In genomic region chr17:73213187-73213586, GRCm38 (mm10) we compare ENCODE assay signal across 16 mouse cellular contexts.
"Had no signal": no experiment of that assay in that cellular context is flagged by ENCODE, and none has a peak within 500 bp of the region (broad histone marks: within the 10 kb centered on the region; RNA-seq: fewer than 3 reads in every experiment).

No protein-coding gene starts in this region.

- H3K36me3 ChIP-seq: liver, embryonic 13.5 days; liver, embryonic 15.5 days; midbrain, embryonic 13.5 days; midbrain, embryonic 15.5 days; neural tube, embryonic 12.5 days; stomach, embryonic 15.5 days had no signal

- H3K4me2 ChIP-seq: liver, embryonic 13.5 days; liver, embryonic 15.5 days; midbrain, embryonic 11.5 days; midbrain, embryonic 13.5 days; midbrain, embryonic 15.5 days; neural tube, embryonic 12.5 days; stomach, embryonic 15.5 days had no signal

- H3K9ac ChIP-seq: liver, embryonic 13.5 days; liver, embryonic 15.5 days; liver, postnatal 0 days; midbrain, embryonic 13.5 days; midbrain, embryonic 15.5 days; neural tube, embryonic 12.5 days; stomach, embryonic 15.5 days had no signal

- H3K4me3 ChIP-seq: liver, embryonic 13.5 days; liver, embryonic 15.5 days; megakaryocyte, embryonic 14.5 days; midbrain, embryonic 13.5 days; midbrain, embryonic 15.5 days; neural tube, embryonic 12.5 days; stomach, embryonic 15.5 days had no signal

- H3K4me1 ChIP-seq: liver, embryonic 13.5 days; liver, embryonic 15.5 days; megakaryocyte, embryonic 14.5 days; midbrain, embryonic 13.5 days; midbrain, embryonic 15.5 days; neural tube, embryonic 12.5 days; stomach, embryonic 15.5 days had no signal

- H3K27me3 ChIP-seq: liver, embryonic 13.5 days; liver, embryonic 15.5 days; megakaryocyte, embryonic 14.5 days; midbrain, embryonic 13.5 days; midbrain, embryonic 15.5 days; neural tube, embryonic 12.5 days; stomach, embryonic 15.5 days had no signal

- H3K27ac ChIP-seq: liver, embryonic 13.5 days; liver, embryonic 15.5 days; macrophage; midbrain, embryonic 13.5 days; midbrain, embryonic 15.5 days; neural tube, embryonic 12.5 days; stomach, embryonic 15.5 days; stomach, postnatal 0 days had no signal

- DNase-seq: liver, embryonic 13.5 days; liver, postnatal 0 days; lung, postnatal 14 days; right cerebral cortex, postnatal 14 days; thymus, adult 2 months; thymus, postnatal 25 days; thymus, postnatal 4 days had no signal

- H3K9me3 ChIP-seq: liver, embryonic 13.5 days; liver, embryonic 15.5 days; megakaryocyte, embryonic 14.5 days; midbrain, embryonic 13.5 days; midbrain, embryonic 15.5 days; neural tube, embryonic 12.5 days; stomach, embryonic 15.5 days had no signal

- ATAC-seq: liver, postnatal 0 days; midbrain, embryonic 13.5 days; midbrain, embryonic 15.5 days had no signal
